Mouse (Mus musculus) megakaryocyte, adult 5-6 weeks (primary cell): ENCODE measurements at regions not wholly inside any gene's neighbourhood (a gene's known extent, or its start where the extent isn't known, plus 50 kb on each side); places are given as distances from the start of the nearest gene placed in this dataset.

ENCODE experiments used
- ATAC-seq: 2 replicates; pipeline ENCODE4 v1.8.0; 2016; ENCODE audit warnings: mild to moderate bottlenecking, inconsistent platforms; ENCODE audit not compliant: poor library complexity, severe bottlenecking

DNA sequence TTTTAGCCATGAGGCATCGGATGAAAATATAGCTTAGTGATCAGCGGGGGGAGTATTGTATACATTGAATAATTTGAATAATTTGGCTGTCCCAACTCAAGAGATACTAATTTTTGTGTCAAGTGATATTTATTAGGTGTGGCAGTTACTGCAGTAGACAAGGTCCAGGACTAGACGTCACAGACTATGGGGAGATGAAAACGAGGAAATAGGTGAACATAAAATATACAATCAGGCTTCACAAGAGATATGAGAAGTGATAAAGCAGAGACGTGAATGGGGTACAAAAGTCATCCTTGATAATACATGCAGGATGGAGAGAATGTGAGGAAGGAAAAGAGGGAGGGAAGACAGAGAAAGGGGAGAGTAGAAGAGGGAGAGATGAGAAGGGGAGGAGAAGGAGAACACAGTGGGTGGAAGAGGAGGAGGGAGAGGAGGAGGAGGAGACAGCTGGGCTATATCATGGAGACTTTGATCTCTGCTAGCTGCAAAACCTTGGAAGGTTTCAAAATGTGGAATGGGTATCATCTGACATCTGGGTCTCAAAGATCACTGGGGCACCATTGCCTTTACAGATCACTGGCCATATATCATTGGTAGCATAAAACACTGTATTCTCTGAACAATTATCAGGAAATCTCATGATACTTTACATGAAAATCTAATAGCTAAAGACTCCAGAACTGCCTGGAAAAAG is 263.0 kb upstream of the Ptger4 start:
- no peak for ATAC-seq

DNA sequence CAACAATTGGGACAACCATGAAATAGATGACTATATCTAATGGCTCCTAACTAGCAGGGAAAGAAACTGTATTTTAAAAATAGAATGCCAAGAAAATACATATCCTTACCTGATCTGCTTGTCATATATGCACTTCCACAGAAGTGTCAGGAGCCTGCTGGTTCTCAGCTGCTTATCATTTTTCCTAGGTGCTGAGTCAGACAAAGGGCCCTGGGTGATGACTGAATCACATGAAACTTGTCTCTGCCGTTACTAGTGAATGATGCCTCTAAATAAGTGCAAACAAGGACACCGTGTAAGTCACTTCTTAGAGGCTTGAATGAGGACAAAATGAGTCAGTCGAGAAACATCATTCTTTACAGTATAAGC is 263.5 kb upstream of the Ptger4 start:
- ATAC-seq: no peak

DNA sequence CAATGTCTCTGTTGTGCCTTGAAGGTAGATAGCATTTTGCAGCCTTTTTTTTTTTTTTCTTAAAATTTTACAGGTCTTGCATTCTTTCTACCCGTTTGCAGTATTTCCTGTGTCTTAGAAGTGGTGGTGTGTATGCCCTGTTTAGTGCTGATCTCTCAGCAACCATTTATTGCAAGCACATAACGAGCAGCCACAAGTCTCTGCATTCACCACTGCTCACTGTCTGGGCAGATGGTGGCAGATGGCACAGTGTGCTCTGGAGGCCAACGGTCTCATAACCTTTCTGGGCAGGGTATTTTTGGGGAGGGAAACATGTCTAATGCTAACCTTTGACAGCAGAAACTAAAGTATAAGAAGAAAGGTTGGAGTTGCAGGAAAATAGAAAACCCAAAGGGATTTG is 266.1 kb upstream of the Ptger4 start:
- ATAC-seq: peak; percentile 36; the same call in 1 of the 2 replicates

DNA sequence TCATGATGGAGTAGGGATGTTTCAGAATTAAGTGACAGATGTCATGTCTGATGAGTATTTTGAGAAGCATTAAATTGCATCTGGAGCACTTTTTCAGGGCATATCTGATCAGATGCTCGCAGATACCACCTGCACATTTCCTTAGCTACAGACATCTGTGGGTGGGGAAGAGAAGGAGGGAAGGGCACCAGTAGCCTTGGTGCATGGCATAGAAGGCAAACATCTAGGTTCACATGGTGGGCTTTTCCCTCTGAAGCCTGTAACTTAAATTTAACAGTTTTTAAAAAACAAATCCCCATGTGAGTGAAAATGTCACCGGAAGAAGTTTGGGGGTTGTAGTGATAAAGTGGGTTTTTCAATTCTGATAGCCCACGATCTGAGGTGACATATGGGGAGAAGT is 267.1 kb upstream of the Ptger4 start:
- ATAC-seq: no peak

DNA sequence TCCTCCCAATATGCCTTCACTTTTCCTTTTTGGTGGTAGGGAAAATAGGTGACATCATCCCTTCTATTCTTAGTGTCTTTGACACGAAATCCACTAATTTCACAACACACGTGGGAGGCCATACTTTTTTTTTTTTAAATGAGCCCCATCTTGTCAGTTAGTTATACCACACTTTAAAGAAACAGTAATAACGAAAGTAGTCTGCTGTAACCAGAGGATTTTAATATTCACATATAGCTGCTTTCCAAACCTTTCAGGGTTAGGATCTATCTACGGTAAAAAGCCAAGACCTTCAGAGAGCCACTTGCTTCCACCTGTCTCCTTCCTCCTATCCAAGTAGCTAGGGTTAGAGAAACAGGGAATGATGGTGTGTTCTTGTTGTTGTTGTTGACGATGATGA is 268.6 kb upstream of the Ptger4 start:
- ATAC-seq: no peak

DNA sequence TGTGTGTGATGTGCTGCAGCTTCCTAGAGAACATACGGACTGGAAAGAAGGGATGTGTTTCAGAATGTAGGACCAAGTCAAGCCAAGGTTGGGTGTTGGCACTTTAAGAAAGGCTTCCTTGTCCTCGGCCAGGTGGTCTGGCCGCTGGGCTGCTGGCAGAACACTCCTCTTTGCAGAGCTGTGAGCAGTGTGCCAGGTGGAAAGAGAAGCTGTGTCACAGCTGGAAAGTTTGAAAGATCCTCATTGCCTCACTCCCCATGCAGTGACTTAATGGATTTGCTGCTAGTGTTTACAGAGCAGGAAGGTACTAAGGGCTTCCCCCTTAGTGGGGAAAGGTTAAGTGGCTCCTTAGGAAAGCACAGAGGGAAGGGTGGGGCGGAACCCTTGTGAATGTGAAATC is 269.2 kb upstream of the Ptger4 start:
- ATAC-seq: peak; percentile 35

DNA sequence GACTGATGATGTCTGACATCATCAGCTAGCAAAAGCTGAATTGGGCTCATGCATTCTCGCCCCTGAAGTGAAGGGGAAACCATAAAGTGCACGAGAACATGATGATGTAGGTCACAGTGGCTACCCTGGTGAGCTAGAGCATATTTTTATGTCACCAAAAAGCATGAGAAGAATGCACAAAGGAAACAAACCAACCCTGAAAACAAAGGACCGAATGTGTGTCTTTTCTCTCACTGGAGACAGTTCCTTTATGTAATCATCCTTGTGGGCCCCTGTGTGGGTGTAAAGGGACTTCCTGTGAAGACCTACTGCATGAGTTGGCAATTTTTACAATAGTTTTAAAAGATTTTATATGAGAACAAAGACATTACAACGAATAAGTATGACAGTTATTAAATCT is 270.2 kb upstream of the Ptger4 start:
- ATAC-seq: peak; percentile 32; the same call in 1 of the 2 replicates

DNA sequence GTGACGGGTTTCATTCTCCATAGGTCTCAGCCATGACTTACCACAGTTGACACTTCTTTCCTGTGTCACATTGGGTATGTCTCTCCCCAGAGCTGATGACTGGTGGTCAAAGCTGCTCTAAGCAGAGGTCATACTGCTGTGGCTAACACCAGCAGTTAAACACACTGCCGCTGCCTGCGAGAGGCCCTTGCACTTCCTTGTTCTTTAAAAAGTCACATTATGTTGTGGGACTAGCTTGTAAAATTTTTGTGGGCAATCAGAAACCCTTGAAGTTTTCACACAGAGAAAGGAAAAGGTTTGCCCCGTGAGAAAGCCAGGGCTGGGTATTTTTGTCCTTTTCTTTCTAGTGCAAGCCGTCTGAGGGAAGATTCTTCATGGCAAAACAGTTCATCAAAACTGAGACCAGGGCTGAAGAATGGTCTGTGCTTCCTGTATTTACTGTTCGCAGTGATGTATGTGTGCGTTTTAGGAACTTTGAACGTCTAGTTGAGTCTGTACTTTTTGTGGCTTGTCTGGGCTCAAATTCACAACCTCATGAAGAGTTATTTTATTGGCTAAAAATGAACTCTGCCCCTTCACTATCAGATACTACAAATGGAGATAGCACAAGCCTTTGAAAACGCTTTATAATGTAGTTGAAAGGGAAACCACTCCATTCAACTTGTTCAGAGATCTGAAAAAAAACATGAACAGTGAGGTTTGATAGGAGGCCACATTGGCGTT is 273.4 kb upstream of the Ptger4 start:
- peak; percentile 78 for ATAC-seq

DNA sequence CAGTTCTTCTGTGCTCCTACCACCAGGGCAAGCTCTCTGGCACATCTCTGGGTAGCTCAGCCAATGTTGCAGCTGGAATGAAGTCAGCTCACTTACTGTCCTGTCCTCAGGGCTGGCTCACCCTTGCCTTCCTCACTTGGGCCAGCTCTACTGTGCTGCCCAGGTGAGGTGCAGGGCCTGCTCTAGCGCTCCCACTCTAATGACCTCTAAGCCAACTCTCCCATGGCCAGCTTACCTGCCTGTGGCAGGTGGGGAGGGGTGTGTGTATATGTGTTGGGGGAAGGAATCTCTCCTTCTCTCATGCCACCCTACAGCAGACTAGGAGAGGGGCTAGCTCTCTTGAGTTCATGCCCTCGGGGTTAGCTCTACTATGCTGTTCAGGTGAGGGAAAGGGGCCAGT is 275.6 kb upstream of the Ptger4 start:
- ATAC-seq: no peak

DNA sequence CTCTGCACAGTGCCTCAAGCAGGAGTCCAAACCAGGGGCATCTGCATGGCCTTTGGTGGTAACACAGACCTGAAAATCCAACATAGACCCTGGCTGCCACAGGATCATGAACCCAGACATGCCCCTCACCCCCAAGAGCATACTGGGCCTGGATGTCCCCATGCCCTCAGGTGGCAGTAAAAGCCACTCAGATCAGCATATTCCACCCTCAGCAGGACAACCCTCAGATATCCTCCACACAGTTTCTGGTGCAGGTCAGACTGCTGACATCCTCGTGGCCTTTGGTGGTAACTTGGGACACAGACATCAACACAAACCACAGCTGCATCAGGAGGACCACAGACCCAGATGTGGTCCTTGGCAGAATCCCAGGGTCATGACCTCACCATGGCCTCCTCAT is 276.0 kb upstream of the Ptger4 start:
- ATAC-seq: no peak

DNA sequence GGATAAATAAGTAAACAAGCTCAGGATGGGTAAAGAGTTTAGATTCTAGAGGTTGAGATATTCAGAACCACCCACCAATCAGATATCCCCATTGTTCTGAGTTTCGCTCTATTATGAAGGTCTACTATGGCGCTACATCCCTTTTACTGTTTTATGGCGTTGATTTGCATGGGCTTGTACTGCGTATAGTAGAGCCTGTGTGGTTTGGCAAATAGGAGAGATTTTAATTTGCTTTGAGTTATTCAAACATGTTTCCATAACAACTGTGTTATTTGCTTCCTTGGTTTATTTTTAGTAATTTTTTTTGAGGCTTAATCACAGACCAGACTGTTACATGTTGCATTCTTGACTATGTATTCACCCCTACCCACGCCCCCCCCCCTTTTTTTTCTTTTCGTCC is 284.6 kb upstream of the Ptger4 start:
- no peak for ATAC-seq

DNA sequence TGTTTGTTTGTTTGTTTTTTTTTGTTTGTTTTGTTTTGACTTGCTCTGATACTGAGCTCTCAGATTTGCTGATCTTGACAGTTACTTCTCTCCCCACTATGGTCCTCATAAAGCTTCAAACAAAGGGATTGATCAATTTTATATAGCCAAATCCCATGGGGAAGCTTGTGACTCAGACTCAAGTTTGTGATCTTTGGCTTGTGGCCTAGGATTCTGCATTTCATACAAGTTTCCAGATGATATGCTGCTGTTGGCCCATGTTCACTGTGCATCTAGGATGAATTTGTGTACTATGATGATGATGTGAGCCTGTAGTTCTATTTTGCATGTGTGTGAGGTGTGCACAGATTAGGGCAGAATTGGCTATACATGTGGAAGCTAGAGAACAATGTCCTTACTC is 289.7 kb upstream of the Ptger4 start:
- ATAC-seq: no peak

DNA sequence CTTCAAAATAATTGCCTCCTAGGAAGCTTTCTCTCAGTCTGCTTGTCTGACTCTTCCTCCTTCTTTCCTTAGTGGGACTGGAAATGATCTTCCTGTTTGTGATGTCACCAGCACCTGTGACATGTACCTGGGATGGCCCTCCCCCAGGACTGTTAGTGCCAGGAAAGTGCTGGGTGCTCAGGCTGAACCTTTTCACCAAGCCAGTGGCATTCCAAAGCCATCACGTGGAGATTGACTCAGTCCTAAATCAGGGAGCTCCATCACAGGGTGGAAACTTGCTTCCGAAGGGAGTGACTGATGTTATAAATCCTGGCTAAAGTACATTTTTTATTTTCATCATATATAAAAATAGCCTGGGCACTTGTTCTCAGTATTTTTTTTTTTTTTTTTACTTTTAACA is 293.4 kb upstream of the Ptger4 start:
- ATAC-seq: no peak

DNA sequence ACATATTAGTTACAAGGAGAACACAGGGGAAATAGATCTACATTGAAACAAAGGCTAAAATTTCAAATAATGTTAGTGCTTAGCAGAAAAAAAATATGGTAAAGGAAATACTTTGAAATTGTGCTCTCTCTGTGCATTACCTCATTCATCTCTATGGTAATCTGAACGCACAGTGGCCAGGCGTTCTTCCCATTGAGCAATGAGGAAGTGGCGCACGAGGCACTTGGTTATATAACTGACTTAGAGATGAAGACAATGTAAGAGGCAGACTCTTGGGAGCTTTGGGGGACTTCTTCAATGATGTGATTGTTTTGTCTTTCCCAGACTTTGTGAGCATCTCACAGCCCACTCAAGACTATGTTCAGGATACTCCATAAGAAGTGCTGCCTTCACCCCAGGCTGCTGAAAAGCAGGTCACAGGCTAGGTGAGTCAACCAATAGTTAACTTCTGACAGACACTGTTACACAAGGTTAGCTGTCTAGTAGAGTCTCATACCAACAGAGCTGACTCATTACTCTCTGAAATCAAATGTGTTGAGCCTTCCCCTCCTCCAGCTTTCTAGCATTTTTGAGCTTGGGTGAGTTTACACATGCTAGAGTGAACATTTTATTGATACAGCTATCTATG is 295.4 kb upstream of the Ptger4 start:
- ATAC-seq: peak; percentile 99

DNA sequence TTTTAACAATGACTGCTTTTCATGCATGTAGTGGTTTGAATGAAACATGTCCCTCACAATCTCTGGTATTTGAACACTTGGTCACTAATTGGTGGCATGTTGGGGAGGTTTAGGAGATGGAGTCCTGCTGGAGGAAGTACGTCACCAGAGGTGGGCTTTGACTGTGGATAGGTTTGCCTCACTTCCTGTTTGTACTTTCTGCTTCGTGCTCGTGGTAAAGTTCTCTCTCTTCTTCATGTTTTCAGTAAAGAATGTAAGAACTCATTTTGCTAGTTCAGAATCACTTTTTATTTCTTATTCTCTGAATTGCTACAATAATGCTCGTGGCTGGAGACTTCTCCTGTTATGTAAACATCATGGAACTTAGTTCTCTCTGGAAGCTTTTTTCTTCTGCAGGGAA is 310.5 kb upstream of the Ptger4 start:
- peak; percentile 71 for ATAC-seq

DNA sequence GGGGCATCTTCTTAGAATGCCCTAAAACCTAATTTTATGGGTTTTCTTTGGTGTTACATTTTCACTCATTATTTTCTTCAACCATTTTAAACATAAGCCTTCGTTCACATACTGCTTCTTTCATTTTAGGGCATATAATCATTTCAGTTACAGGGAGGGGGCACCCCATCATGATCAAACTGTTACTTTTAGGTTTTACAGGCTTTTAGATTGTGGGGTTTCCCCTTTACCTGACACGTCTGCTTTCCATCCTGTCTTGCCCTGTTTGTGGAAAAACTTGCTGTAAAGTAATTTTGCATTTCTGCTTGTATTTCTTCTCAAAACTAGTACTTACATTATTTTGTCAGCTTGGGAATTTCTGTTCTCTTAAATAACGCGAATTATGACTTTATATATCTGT is 310.9 kb upstream of the Ptger4 start:
- no peak for ATAC-seq

DNA sequence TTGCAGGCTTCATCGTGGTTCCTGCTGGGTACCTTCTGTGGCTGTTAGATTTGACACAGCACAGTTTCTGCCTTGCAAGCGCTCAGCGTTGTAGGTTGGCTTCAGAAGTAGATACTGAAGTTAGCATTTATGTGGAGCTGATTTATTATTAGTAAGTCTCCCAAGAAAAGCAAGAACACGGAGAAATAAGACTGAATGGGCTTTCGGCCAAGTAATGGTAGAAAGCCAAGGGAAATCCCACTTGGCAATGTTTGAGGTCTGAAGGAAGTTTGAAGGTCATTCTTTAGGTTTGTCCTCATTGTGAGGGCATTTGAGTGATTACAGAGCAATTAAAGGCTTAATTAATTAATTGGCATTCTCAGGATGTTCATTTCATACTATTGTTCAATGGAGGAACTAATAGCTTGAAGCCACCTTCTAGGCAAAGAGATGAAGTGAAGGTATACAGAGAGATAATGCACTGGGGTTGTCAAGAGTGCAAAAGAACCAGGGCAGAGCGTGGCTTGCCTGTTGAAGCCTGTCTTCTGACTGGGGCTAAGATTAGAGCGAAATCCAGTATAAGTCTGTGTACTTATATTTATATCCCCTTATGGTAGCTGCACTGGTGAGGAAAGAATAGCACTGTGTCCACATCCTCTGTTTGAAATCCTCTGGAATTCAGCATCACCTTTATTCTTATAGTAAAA is 311.5 kb upstream of the Ptger4 start:
- no peak for ATAC-seq

DNA sequence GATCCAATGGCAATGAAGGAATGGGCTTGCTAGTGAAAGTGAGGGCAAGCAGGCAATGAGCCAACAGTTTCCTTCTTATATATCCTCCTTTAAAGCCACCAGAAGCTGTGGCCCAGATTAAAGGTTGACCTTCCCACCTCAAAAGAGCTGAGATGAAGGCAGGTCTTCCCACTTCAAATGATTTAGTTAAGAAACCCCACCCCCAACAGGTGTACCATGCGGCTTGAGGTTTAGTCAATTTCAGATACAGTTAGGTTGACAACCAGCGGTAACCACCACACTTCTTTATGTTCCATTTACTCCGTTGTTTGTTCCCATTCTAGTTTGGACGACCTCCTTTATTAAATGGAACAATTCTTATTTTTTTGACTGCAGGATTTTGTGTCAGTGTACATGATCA is 317.8 kb upstream of the Ptger4 start:
- no peak for ATAC-seq

DNA sequence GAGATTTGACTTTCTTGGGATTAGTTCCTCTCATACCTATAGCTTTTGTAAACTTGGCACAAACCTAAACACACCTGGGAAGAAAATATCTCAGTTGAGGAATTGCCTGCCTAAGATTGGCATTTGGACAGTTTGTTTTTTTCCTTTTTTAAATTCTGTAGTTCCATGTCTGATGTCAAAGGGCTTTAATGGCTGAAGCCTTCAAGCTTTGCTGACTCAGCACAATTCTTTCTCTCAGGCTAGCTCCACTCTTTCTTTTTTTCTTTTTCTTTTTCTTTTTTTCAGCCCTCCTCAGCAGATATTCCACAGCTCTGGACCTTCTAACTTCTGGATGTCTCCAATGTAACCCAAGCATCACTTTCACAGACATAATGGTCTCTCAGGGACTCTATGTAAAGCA is 330.4 kb upstream of the Ptger4 start:
- ATAC-seq: no peak

DNA sequence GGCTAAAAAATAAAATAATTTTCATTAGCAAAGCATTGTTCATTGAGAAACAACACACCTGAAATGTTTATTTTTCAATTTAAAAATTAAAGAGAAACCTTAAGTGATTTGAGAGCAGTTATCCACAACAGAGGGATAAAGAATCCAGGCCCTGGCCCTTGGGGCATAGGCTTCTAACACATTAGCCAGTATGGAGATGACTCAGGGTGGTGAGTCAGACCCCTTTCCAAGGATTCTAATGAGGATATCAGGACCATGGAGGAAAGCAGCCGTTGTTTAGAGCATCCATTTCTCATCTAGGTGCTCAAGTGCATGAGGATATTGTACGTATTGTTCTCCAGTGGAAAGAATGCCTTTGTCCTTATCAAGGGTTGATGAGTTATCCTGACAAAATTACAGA is 335.6 kb upstream of the Ptger4 start:
- ATAC-seq: no peak

DNA sequence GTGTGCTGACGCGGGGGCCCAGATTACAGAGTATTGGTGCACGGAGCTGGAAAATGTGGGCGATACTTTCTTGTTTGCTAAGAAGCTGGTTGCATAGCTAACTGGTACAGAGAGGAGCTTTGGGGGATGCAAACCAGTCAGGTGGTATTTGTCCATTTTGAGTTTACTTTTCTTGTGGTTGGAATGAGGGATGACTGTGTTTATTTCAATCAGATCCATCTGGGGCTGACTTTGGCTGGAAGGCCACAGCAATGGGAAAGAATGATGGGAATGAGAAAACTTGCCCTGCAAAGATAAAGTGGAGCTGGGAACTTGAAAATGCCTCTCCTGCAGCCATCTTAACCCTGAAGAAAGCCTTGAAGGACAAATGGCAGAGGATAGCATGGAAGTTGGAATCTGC is 336.4 kb upstream of the Ptger4 start:
- ATAC-seq: no peak

DNA sequence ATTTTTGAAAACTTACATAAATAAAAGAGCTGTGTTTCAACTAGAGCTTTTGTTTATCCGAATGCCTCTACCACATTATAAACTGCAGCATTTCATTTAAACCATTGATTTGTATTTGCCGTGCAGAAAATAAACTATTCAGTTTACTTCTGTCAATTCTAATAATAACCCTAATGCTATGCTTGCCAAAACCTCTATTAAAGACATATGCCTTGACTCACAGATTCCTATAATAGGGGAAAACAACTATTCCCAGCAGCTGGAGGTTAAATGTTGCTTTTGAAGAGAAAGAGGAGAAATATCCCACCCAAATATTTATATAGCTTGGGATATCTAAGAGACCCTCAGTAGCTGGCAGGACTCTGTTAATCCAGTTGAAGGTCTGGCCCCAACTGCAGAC is 340.4 kb upstream of the Ptger4 start:
- ATAC-seq: no peak
